Mouse (Mus musculus): ENCODE results near the gene Adgrl2. TPM values are rescaled to one million over a fixed set of nuclear protein-coding genes. Genes with fewer than 3 reads are reported as not detected.

Adgrl2 gene
- total RNA-seq, 4 experiments from 2014 or later = 98.0 to 109 (median 107) TPM

DNA sequence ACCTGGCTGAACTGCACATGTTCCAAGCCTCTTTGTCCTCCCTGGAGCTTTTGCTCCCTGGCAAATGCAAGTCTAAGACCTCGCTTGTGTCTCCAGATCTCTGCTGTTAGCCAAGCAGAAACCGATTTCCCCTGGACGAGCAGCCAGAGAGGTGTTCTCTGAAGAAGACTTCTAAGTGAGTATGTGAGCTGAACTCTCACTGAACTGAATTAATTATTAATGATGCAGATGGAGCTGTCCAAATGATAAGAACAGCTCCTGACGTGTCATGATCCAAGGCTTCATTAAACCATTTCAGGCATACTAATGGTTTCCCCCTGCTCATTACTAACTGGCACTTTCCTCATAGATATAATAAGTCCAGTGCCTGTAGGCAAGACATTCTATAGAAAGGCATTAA, 158.4 kb downstream of the Adgrl2 start:
- DNase-seq (ENCODE audit: low spot score in 2 of 2) = no peak

DNA sequence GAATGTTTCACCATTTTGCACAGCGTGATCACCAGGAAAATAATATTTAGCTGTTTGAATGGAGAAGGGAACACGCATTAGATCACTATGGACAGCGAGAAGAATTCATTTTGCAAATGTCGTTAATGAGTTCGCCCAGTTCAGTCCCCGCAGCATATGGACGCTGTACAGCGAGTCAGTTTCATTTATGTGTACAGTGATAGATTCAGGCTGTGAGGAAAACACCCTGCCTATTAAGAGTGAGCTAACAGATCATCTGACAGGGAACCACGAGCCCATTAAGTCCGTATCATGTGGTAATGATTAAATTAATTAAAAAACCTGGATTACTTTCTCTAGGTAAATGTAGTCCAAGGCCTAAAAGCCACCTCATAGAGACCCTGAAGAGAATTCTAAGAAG, 161.8 kb downstream of the Adgrl2 start:
- DNase-seq (ENCODE audit: low spot score in 2 of 2) = no peak

GRCm38 (mm10) chr3:148823551-148823950, 166.8 kb downstream of the Adgrl2 start:
- DNase-seq (ENCODE audit: low spot score in 2 of 2) = no peak

GRCm38 (mm10) chr3:148821632-148822031, 168.7 kb downstream of the Adgrl2 start:
- DNase-seq (ENCODE audit: low spot score in 2 of 2) = no peak

- no peak for DNase-seq (ENCODE audit: low spot score in 2 of 2)
Observed at GRCm38 (mm10) chr3:148819323-148820046, 170.9 kb downstream of the Adgrl2 start.

DNA sequence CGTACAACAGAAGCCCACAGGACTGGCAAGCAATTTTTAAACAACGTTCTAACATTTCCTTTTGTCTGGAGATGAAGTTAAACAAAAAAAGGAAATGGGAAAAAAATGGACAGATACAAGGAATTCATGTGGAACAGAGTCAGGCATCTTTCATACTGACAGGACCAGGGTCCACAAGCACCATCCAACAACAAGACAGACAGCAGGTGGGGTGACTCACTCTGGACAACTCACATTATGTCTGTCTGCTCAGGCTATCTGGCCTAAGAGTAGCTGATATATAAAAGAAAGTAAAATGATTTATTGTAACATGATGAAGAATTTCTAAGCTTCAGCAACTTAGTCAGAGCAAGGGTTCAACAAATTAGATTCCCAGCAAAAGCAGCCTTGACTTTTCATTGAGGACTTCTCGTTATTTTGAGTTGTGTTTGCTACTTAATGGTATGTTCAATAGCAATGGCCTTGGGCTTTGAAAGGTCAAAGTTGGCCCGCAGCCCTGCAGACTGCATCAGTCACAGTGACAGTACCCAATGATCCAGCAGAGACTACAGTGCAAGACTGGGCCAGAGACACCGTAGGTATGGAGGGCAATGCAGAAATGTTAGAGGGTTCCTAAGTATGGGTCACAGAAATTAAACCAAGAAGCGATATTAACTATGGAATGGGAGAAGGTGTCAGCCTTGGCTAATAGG, 171.8 kb downstream of the Adgrl2 start:
- DNase-seq (ENCODE audit: low spot score in 2 of 2) = no peak

GRCm38 (mm10) chr3:148817491-148817890, 172.9 kb downstream of the Adgrl2 start:
- DNase-seq (ENCODE audit: low spot score in 2 of 2) = no peak

GRCm38 (mm10) chr3:148813121-148813520, 177.2 kb downstream of the Adgrl2 start:
- no peak for DNase-seq (ENCODE audit: low spot score in 2 of 2)

DNA sequence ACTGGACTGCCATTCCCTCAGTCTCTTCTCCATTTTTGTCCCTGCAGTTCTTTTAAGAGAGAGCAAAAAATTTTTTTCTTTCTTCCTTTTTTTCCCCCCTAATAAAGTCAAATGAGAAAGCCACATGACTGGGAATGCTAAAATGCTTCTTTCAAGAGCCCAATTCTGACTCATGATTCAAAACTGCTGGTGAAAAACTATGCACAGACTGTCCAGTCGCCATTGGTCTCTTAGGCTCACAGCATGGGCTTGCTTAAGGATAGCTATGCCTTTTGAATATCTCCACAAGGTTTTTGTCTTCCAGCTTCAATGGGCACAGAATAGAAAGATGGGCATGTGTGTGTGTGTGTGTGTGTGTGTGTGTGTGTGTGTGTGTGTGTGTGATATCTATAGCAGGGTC, 178.3 kb downstream of the Adgrl2 start:
- no peak for DNase-seq (ENCODE audit: low spot score in 2 of 2)

GRCm38 (mm10) chr3:148806977-148807376, 183.4 kb downstream of the Adgrl2 start:
- DNase-seq (ENCODE audit: low spot score in 2 of 2) = no peak

DNA sequence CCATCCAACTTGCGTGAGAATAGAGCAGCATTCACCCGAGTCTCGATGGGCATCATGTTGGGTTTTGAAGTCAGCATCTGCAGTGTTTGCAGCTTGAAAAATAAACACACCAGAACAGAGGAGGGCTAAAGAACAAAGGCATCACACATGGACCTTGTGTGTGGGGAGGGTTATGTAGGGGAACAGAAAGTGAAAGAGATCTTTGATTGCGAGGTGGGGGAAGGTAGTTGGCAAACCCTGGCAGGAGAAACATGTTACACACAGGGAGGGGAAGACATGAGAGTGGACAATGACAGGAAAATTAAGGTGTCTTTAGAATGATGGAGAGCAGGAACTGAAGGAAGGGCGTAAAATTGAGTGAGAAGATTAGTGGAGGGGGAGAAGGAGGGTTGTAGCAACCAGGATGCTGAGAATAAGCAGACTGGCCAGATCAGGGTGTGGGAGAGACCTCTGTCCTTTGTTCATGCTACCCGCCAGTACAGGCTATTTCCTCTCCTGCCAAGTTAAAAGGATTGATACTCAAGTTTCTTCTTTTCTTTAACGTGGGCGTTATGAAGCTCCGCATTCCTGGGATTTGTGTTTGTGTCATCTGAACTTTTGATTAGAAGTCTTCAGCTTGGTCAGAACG, 197.0 kb downstream of the Adgrl2 start:
- no peak for DNase-seq (ENCODE audit: low spot score in 2 of 2)

DNA sequence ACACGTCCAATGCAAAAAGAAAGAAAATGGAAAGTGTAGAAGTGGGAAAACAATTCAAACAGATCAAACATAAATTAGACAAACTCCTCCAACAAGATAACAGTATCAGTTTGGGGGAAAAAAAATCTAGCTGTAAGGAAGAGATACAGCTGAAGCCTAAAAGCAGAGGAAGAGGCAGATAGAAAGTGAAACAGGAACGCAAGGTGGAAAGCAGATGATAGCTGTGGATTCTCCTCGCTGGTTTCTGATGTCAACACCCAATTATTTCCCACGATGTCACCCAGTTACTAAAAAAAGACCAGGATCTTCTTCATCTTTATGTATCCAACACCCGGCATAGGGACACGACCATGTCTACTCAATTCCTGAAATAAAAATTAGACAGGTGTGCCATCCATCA, 220.0 kb downstream of the Adgrl2 start:
- DNase-seq (ENCODE audit: low spot score in 2 of 2) = no peak
